Mouse (Mus musculus) ES-Bruce4 (cell line): ENCODE results near the gene Best2.

Experiments
- CTCF ChIP-seq: IDR thresholded peaks from one replicate; pipeline ENCODE4 v1.8.1; 2011; ENCODE audit warnings: low read depth, low read length
- EP300 ChIP-seq: IDR thresholded peaks from 2 replicates; pipeline ENCODE4 v1.6.1; 2011; ENCODE audit warnings: low read depth, low read length; ENCODE audit not compliant: insufficient read depth
- POLR2A ChIP-seq: IDR thresholded peaks from one replicate; pipeline ENCODE4 v1.8.1; 2011; ENCODE audit warnings: low read length; ENCODE audit not compliant: insufficient read depth

- no peak for TF ChIP-seq POLR2A
- no peak for TF ChIP-seq CTCF
- TF ChIP-seq EP300: no peak
Measured at GRCm38 (mm10) chr8:84959811-84960210, 54.5 kb downstream of the Best2 start.
